Mouse (Mus musculus) left cerebral cortex, adult 11 months (tissue): ENCODE results near the gene Uvrag.

Source experiments
- DNase-seq: peaks from one replicate; pipeline ENCODE4 v3.0.0; 2022; ENCODE audit warnings: low spot score

The Uvrag gene

GRCm38 (mm10) chr7:98926906-98927528 is 213.9 kb downstream of the Uvrag start:
- DNase-seq, result no peak

- no peak for DNase-seq
Observed at GRCm38 (mm10) chr7:98924380-98924869, 216.5 kb downstream of the Uvrag start.

- DNase-seq, result no peak
Observed at GRCm38 (mm10) chr7:98922984-98923383, 218.0 kb downstream of the Uvrag start.

GRCm38 (mm10) chr7:98917407-98917806 is 223.5 kb downstream of the Uvrag start:
- DNase-seq, result no peak

GRCm38 (mm10) chr7:98916581-98916980 is 224.4 kb downstream of the Uvrag start:
- DNase-seq, result no peak

GRCm38 (mm10) chr7:98912953-98913360 is 228.0 kb downstream of the Uvrag start:
- DNase-seq, result no peak

GRCm38 (mm10) chr7:98911276-98911675 is 229.7 kb downstream of the Uvrag start:
- DNase-seq, result no peak

- DNase-seq, result no peak
Observed at GRCm38 (mm10) chr7:98910712-98911111, 230.2 kb downstream of the Uvrag start.

- DNase-seq, result no peak
Observed at GRCm38 (mm10) chr7:98910164-98910563, 230.8 kb downstream of the Uvrag start.

- no peak for DNase-seq
Observed at GRCm38 (mm10) chr7:98907476-98907875, 233.5 kb downstream of the Uvrag start.

GRCm38 (mm10) chr7:98904659-98905362 is 236.1 kb downstream of the Uvrag start:
- DNase-seq, result no peak

- no peak for DNase-seq
Observed at GRCm38 (mm10) chr7:98903884-98904283, 237.1 kb downstream of the Uvrag start.

GRCm38 (mm10) chr7:98901120-98901519 is 239.8 kb downstream of the Uvrag start:
- DNase-seq, result no peak

GRCm38 (mm10) chr7:98899815-98900214 is 241.1 kb downstream of the Uvrag start:
- DNase-seq, result no peak

GRCm38 (mm10) chr7:98897323-98897722 is 243.6 kb downstream of the Uvrag start:
- no peak for DNase-seq

- DNase-seq, result no peak
Observed at GRCm38 (mm10) chr7:98895501-98896095, 245.3 kb downstream of the Uvrag start.

GRCm38 (mm10) chr7:98894768-98895167 is 246.2 kb downstream of the Uvrag start:
- no peak for DNase-seq

GRCm38 (mm10) chr7:98894305-98894704 is 246.6 kb downstream of the Uvrag start:
- DNase-seq, result no peak

- no peak for DNase-seq
Observed at GRCm38 (mm10) chr7:98893144-98893543, 247.8 kb downstream of the Uvrag start.

- no peak for DNase-seq
Observed at GRCm38 (mm10) chr7:98889211-98889610, 251.7 kb downstream of the Uvrag start.

- DNase-seq, result no peak
Observed at GRCm38 (mm10) chr7:98888810-98889209, 252.1 kb downstream of the Uvrag start.

GRCm38 (mm10) chr7:98887811-98888261 is 253.1 kb downstream of the Uvrag start:
- no peak for DNase-seq

- no peak for DNase-seq
Observed at GRCm38 (mm10) chr7:98881887-98882286, 259.1 kb downstream of the Uvrag start.
